Mouse (Mus musculus) embryonic fibroblast, embryonic 13.5 days (primary cell): ENCODE data around the gene Smpdl3b. TPM values are rescaled to one million over a fixed set of nuclear protein-coding genes. Genes with fewer than 3 reads are reported as not detected.
A peak's percentile ranks its signal among the peaks of the same experiment; 100 is the strongest.

Source experiments
- H3K27ac ChIP-seq: 2 replicates; pipeline ENCODE4 v1.5.1; 2012; ENCODE audit warnings: low read length, control low read depth, inconsistent platforms; ENCODE audit not compliant: insufficient read depth
- H3K4me1 ChIP-seq: 2 replicates; pipeline ENCODE4 v1.6.1; 2011; ENCODE audit warnings: low read length; ENCODE audit not compliant: control insufficient read depth, insufficient read depth
- H3K4me3 ChIP-seq: 2 replicates; pipeline ENCODE4 v1.5.1; 2011; ENCODE audit warnings: mild to moderate bottlenecking, control low read depth, low read length; ENCODE audit not compliant: insufficient read depth
- CTCF ChIP-seq: IDR thresholded peaks from 2 replicates; pipeline ENCODE4 v1.5.1; 2011; ENCODE audit warnings: mild to moderate bottlenecking, control low read depth, low read length, moderate library complexity, borderline replicate concordance; ENCODE audit not compliant: insufficient read depth
- POLR2A ChIP-seq: IDR thresholded peaks from 2 replicates; pipeline ENCODE4 v1.6.1; 2011; ENCODE audit warnings: low read depth, mild to moderate bottlenecking, control low read depth, low read length, moderate library complexity
- polyA plus RNA-seq: library from polyadenylated mRNA; stranded (reverse); fragments of >200 nt; gene quantifications from 2 replicates; pipeline ENCODE4 v1.2.4, GENCODE M21; 2011; ENCODE audit warnings: low read depth; ENCODE audit not compliant: missing spikeins, insufficient read length

Smpdl3b gene
- 2.7 and 2.9 TPM in 2 replicates for polyA plus RNA-seq

DNA sequence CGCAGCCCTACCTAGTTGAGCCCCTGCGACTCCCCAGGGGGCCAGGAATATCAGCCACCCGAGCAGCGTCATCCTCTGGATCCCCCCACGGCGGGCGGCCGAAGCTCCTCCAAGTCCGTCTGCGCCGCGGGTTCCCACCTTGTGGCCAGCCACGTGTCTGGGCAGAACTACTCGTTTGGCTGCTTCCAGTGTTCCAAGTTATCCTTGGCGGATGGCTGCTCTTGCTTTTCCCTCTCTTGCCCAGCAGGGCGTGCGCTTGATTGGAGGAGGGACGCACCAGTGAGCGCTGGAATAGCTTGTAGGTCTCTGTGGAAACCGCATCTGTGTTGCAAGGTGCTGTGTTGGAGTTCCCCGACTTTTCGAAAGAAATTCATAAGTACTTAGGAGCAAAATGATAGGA is at the start of gene Smpdl3b:
Gene Smpdl3b, minus strand, starts transcription at position 279 of the 400 bp plus-strand sequence.
- Histone ChIP-seq H3K4me3 (peak within 1 kb of the TSS; percentile 37), H3K27ac (no peak within 1 kb of the TSS)
- peak; percentile 64; the same call in 1 of the 2 replicates for TF ChIP-seq CTCF
- peak; percentile 25; the same call in 1 of the 2 replicates for TF ChIP-seq POLR2A

DNA sequence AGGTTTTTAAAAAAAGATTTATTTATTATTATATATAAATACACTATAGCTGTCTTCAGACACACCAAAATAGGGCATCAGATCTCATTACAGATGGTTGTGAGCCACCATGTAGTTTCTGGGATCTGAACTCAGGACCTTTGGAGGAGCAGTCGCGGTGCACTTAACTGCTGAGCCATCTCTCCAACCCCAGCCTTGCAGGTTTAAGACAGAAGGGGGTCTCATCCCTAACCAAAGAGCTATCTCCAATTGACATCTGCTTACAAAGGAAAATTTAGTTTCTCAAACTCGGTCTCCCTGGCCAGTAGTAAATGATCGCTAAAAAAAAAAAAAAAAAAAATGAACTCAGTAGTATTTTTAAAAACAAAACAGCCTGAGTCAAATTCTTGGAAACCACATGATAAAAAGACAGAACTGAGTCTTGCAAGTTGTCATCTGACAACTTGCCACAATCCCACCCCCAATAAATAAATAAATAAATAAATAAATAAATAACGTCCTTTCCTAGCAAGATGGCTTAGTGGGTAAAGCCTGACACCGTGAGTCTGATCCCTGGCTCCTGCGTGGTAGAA is 49.7 kb upstream of the Smpdl3b start:
- TF ChIP-seq CTCF (no peak), POLR2A (no peak)
- Histone ChIP-seq H3K27ac (no peak overlapping the region), H3K4me3 (no peak overlapping the region), H3K4me1 (no peaks in the 10 kb centered on the region)

More for the DNA sequence above, at the start of gene Smpdl3b:
- peaks cover 7% of the 10 kb centered on the region; the same call in 1 of the 2 replicates for H3K4me1 ChIP-seq

- H3K4me1 ChIP-seq = no peaks in the 10 kb centered on the region
- TF ChIP-seq CTCF = no peak
- TF ChIP-seq POLR2A = no peak
Observed at GRCm38 (mm10) chr4:132805599-132806197, 48.6 kb upstream of the Smpdl3b start.

DNA sequence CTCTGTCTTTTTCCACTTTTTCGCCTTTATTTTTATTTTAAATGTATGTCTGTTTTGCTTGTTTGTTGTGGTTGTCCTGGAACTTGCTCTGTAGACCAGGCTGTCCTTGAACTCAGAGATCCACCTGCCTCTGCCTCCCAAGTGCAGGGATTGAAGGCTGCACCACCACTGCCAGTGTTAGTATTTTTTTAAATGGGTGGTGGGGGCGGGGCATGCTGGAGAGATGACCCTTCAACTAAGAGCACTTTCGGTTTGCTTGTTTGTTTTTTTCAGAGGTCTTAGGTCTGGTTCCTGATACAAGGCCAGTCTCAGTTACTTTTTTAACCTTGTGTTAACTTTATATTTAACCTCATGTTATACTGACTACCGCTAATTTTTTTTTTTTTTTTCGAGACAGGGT is 48.1 kb upstream of the Smpdl3b start:
- H3K27ac ChIP-seq = no peak overlapping the region
- no peaks in the 10 kb centered on the region for H3K4me1 ChIP-seq
- no peak for TF ChIP-seq POLR2A
- no peak for TF ChIP-seq CTCF
- H3K4me3 ChIP-seq = no peak overlapping the region

More at GRCm38 (mm10) chr4:132805599-132806197, 48.6 kb upstream of the Smpdl3b start:
- no peak overlapping the region for H3K27ac ChIP-seq
- H3K4me3 ChIP-seq = no peak overlapping the region

GRCm38 (mm10) chr4:132804331-132804730 is 47.3 kb upstream of the Smpdl3b start:
- no peak overlapping the region for H3K27ac ChIP-seq

GRCm38 (mm10) chr4:132803876-132804275 is 46.8 kb upstream of the Smpdl3b start:
- no peak for TF ChIP-seq CTCF
- no peak for TF ChIP-seq POLR2A
- Histone ChIP-seq H3K4me1 (no peaks in the 10 kb centered on the region), H3K27ac (no peak overlapping the region)

More at GRCm38 (mm10) chr4:132804331-132804730, 47.3 kb upstream of the Smpdl3b start:
- TF ChIP-seq POLR2A (no peak), CTCF (no peak)
- Histone ChIP-seq H3K4me3 (no peak overlapping the region), H3K4me1 (no peaks in the 10 kb centered on the region)

GRCm38 (mm10) chr4:132803212-132803611 is 46.2 kb upstream of the Smpdl3b start:
- H3K4me3 ChIP-seq = no peak overlapping the region
- H3K27ac ChIP-seq = no peak overlapping the region
- H3K4me1 ChIP-seq = no peaks in the 10 kb centered on the region
- TF ChIP-seq CTCF (no peak), POLR2A (no peak)

More at GRCm38 (mm10) chr4:132803876-132804275, 46.8 kb upstream of the Smpdl3b start:
- no peak overlapping the region for H3K4me3 ChIP-seq

DNA sequence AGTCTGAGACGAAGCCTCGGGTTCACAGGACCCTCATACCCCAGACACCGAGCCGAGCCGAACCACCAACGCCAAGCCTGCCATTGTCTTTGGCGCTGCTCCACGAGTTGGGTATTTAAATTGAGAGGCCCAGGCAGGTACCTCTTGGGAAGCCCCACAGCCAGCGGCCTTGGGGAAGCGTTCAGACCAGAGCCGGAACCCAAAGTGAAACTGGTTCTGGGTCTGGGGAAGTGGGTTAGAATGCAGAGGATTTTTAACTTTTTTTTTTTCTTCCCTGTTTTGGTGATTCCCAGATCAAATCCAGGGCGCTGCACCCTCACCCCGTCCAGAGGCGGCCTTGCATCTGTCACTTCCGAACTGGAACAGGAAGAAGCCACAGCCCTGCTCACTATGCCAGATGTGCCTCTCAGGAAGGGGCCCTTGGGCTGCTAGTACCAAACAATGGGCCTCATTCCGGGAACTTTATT is 45.2 kb upstream of the Smpdl3b start:
- no peak for TF ChIP-seq CTCF
- TF ChIP-seq POLR2A = no peak
- H3K4me3 ChIP-seq = no peak overlapping the region
- no peak overlapping the region for H3K27ac ChIP-seq
- no peaks in the 10 kb centered on the region for H3K4me1 ChIP-seq

GRCm38 (mm10) chr4:132801176-132802077 is 44.4 kb upstream of the Smpdl3b start:
- H3K27ac ChIP-seq = no peak overlapping the region
- H3K4me3 ChIP-seq = no peak overlapping the region
- H3K4me1 ChIP-seq = no peaks in the 10 kb centered on the region
- no peak for TF ChIP-seq CTCF
- no peak for TF ChIP-seq POLR2A
